Mouse (Mus musculus) T-helper 1 cell (primary cell): ENCODE results near the gene Gm20816.
"Not testable (repeated sequence)": the region's sequence is repeated elsewhere in the genome, so short reads cannot be mapped to it uniquely, and the experiment has no call there.

Experiments
- in situ Hi-C: fragments of 300-600 bp; cut with MboI, MseI; formaldehyde crosslinking; loops from one replicate; pipeline ENCODE4 v1.15.1; 2025; ENCODE audit warnings: high pct_unique_total_duplicates

Gene Gm20816

GRCm38 (mm10) chrY:68537655-68538054 lies at the start of gene Gm20816:
Gm20816 (plus strand) TSS chrY:68537955.
- in situ Hi-C loops = not testable (repeated sequence)
